8 mouse cellular contexts compared by ENCODE assay signal in the genomic region with DNA sequence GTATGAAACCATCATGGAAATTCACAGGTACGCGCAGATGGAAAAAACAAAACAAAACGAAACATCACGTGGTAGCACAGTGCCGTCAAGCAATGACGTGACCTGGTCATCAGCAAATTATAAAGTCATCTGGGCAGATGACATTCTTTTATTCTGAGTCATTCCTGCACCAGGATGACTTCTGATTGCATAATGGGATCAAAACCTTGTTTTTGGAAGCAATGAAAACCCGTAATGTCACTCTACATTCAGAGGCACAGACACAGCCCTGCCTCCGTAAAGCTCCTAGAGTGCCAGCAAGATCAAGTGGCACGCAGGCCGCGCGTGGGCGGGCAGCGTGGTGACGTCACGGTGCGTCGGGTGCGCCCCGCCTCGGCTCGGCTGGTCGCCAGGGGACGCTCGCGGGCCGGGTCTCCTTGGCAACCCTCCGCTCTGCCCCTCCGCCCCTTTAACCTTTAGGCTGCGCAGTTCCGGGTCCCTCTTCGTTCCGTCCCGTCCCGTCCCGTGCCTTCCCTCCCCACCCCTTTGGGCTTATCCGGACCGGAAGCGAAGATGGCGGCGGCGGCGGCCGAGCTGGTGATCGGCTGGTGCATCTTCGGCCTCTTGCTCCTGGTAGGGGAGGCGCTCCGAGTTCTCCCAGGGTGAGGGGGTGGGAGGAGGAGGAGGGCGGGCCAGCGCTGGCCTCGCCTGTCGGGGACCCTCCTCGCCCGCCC. TPM values are rescaled to one million over a fixed set of nuclear protein-coding genes. Genes with fewer than 3 reads are reported as not detected.
DNase-seq lines count a peak whose midpoint lies in the region; ATAC-seq and TF ChIP-seq lines count a peak whose summit lies in the region.

Gene Lmbrd1 (plus strand): TSS at position 426 of the 713 bp plus-strand sequence.

- intact Hi-C loops in heart, adult 2 months (cut with DNase I) = loop anchor here (1.0 kb wide), 1 partner anchor 21 kb away; no protein-coding TSS in a partner anchor

- DNase-seq in 3T3-L1 (ENCODE audit: low read depth, low spot score) = peak; percentile 87
- peak; percentile 87 to 88 for DNase-seq in adrenal gland, postnatal 4 days (ENCODE audit: low spot score in 2 of 2)
- DNase-seq in embryonic facial prominence, embryonic 14.5 days (ENCODE audit: low spot score) = peak; percentile 93
- DNase-seq in heart, adult 2 months = peak; percentile 96 to 97
- peak; percentile 91 to 94 for DNase-seq in kidney, adult 8-10 months
- peak; percentile 87 to 96 for DNase-seq in spleen, postnatal 10 days (ENCODE audit: low spot score in 2 of 2)

- no peaks in the 10 kb centered on the region for H3K9me3 ChIP-seq in embryonic facial prominence, embryonic 14.5 days (ENCODE audit: control insufficient read depth, low read length)
- no peaks in the 10 kb centered on the region for H3K9me3 ChIP-seq in limb, embryonic 13.5 days
- H3K9me3 ChIP-seq in midbrain, embryonic 16.5 days (replicated peaks; ENCODE audit: control insufficient read depth, low read length, poor library complexity, severe bottlenecking) = no peaks in the 10 kb centered on the region

- H3K4me1 ChIP-seq in embryonic facial prominence, embryonic 14.5 days (ENCODE audit: control insufficient read depth, insufficient read depth, low read length) = peaks cover 3% of the 10 kb centered on the region; the same call in 1 of the 2 replicates
- H3K4me1 ChIP-seq in heart, adult 2 months (ENCODE audit: control insufficient read depth, insufficient read depth, low read length) = peaks cover 4% of the 10 kb centered on the region; the same call in 1 of the 2 replicates
- H3K4me1 ChIP-seq in limb, embryonic 13.5 days = peaks cover 6% of the 10 kb centered on the region
- H3K4me1 ChIP-seq in midbrain, embryonic 16.5 days (ENCODE audit: control insufficient read depth, insufficient read depth, low read length) = peaks cover 11% of the 10 kb centered on the region

- peaks cover 2% of the 10 kb centered on the region; the same call in 1 of the 2 replicates for H3K79me2 ChIP-seq in heart, adult 2 months (replicated peaks; ENCODE audit: control insufficient read depth, insufficient read depth, low read length)

- TF ChIP-seq POLR2A in heart, adult 2 months (IDR thresholded peaks at IDR 0.05; ENCODE audit: insufficient read depth, low read depth, low read length) = peak; percentile 84

- no peaks in the 10 kb centered on the region for H3K36me3 ChIP-seq in embryonic facial prominence, embryonic 14.5 days (ENCODE audit: control insufficient read depth, insufficient read depth, low read length)
- H3K36me3 ChIP-seq in heart, adult 2 months (ENCODE audit: control insufficient read depth, insufficient read depth, low read length) = no peaks in the 10 kb centered on the region
- H3K36me3 ChIP-seq in limb, embryonic 13.5 days = no peaks in the 10 kb centered on the region
- no peaks in the 10 kb centered on the region for H3K36me3 ChIP-seq in midbrain, embryonic 16.5 days (ENCODE audit: control insufficient read depth, insufficient read depth, low read length)

- peak; percentile 94 for ATAC-seq in embryonic facial prominence, embryonic 14.5 days (ENCODE audit: low read depth)
- ATAC-seq in limb, embryonic 13.5 days (ENCODE audit: low FRiP score, low read depth) = peak; percentile 93
- peak; percentile 97 for ATAC-seq in midbrain, embryonic 16.5 days

- H3K27ac ChIP-seq in embryonic facial prominence, embryonic 14.5 days (replicated peaks; ENCODE audit: low read depth, low read length) = peak within 1 kb of the TSS; percentile 84
- peak within 1 kb of the TSS; percentile 83 for H3K27ac ChIP-seq in heart, adult 2 months
- 0 out of 2 replicates have a peak within 1 kb of the TSS, but pooled peaks have one; percentile 48 for H3K27ac ChIP-seq in limb, embryonic 13.5 days
- H3K27ac ChIP-seq in midbrain, embryonic 16.5 days (ENCODE audit: low read length) = peak within 1 kb of the TSS; percentile 90

- TF ChIP-seq CTCF in heart, adult 2 months (IDR thresholded peaks at IDR 0.05) = peak; percentile 87

- no peaks in the 10 kb centered on the region for H3K27me3 ChIP-seq in embryonic facial prominence, embryonic 14.5 days (replicated peaks; ENCODE audit: control insufficient read depth, insufficient read depth, low read length)
- no peaks in the 10 kb centered on the region for H3K27me3 ChIP-seq in heart, adult 2 months (ENCODE audit: control insufficient read depth, insufficient read depth, low read length)
- H3K27me3 ChIP-seq in limb, embryonic 13.5 days = no peaks in the 10 kb centered on the region
- no peaks in the 10 kb centered on the region for H3K27me3 ChIP-seq in midbrain, embryonic 16.5 days (ENCODE audit: control insufficient read depth, insufficient read depth, low read depth, low read length)

- WGBS in embryonic facial prominence, embryonic 14.5 days = 2% methylated on average over 27 of the region's 54 CpGs
- 0% methylated on average over 53 of the region's 54 CpGs for WGBS in heart, adult 2 months
- WGBS in limb, embryonic 13.5 days = 2% methylated on average over 53 of the region's 54 CpGs
- WGBS in midbrain, embryonic 16.5 days = under 1% methylated on average over 54 of the region's 54 CpGs

- H3K9ac ChIP-seq in embryonic facial prominence, embryonic 14.5 days (ENCODE audit: low read depth, low read length) = peak within 1 kb of the TSS; percentile 88
- H3K9ac ChIP-seq in heart, adult 2 months (ENCODE audit: low read depth, low read length) = peak within 1 kb of the TSS; percentile 75
- peak within 1 kb of the TSS; percentile 84 for H3K9ac ChIP-seq in limb, embryonic 13.5 days
- peak within 1 kb of the TSS; percentile 76 for H3K9ac ChIP-seq in midbrain, embryonic 16.5 days (ENCODE audit: low read depth, low read length)

- no peak for TF ChIP-seq EP300 in heart, adult 2 months (IDR thresholded peaks at IDR 0.05; ENCODE audit: insufficient read depth, low read depth, low read length)

- H3K4me3 ChIP-seq in embryonic facial prominence, embryonic 14.5 days (ENCODE audit: low read depth, low read length) = peak within 1 kb of the TSS; percentile 82
- H3K4me3 ChIP-seq in heart, adult 2 months = peak within 1 kb of the TSS; percentile 91
- peak within 1 kb of the TSS; percentile 77 for H3K4me3 ChIP-seq in limb, embryonic 13.5 days
- peak within 1 kb of the TSS; percentile 72 for H3K4me3 ChIP-seq in midbrain, embryonic 16.5 days (ENCODE audit: low read depth, low read length)

- peak within 1 kb of the TSS; percentile 70 for H3K4me2 ChIP-seq in embryonic facial prominence, embryonic 14.5 days (ENCODE audit: low read depth, low read length)
- peak within 1 kb of the TSS; percentile 69 for H3K4me2 ChIP-seq in limb, embryonic 13.5 days (replicated peaks)
- peak within 1 kb of the TSS; percentile 59 for H3K4me2 ChIP-seq in midbrain, embryonic 16.5 days (ENCODE audit: low read length)

RNA-seq across cellular contexts. Expression of gene Lmbrd1, which starts in this region (rescaled TPM):
- total RNA-seq in adrenal gland, postnatal 4 days (2021) = 10 to 100 TPM; 49.2 to 50.1 TPM
- polyA plus RNA-seq in embryonic facial prominence, embryonic 14.5 days (2014; fragmentation: Nextera tagmentation; extraction: Ambion mirVana) = 27.1 and 30.3 TPM in 2 replicates
- 10 to 100 TPM; 39.7 to 49.0 TPM for total RNA-seq in heart, adult 2 months (2021)
- polyA plus RNA-seq in heart, adult 2 months (2012; rRNA removed) = 26.0 and 36.8 TPM in 2 replicates
- polyA plus RNA-seq in limb, embryonic 13.5 days (2015; fragmentation: Nextera tagmentation; extraction: Ambion mirVana) = 28.7 and 36.3 TPM in 2 replicates
- polyA plus RNA-seq in midbrain, embryonic 16.5 days (2015; fragmentation: Nextera tagmentation; extraction: Ambion mirVana) = 53.1 and 57.2 TPM in 2 replicates

Comparison
In these comparisons a context has a peak if more than half of its experiments do, and no peak if none do; other contexts are left out.
1. Peak in every context shown above with its lines: DNase-seq, ATAC-seq, H3K4me3 ChIP-seq and H3K27ac ChIP-seq.